Mouse (Mus musculus): ENCODE measurements at regions not wholly inside any gene's neighbourhood (a gene's known extent, or its start where the extent isn't known, plus 50 kb on each side); places are given as distances from the start of the nearest gene placed in this dataset.

- TF ChIP-seq POLR2A (IDR thresholded peaks at IDR 0.05; ENCODE audit: borderline replicate concordance, control insufficient read depth, low read depth, low read length) (no peak), CTCF (IDR thresholded peaks at IDR 0.05; ENCODE audit: control insufficient read depth, insufficient read depth, low read length) (no peak)
Measured at GRCm38 (mm10) chr4:131149466-131149865, 205.3 kb downstream of the Matn1 start.

All from bone marrow, adult 2 months (tissue).